Mouse (Mus musculus) heart, postnatal 0 days (tissue): ENCODE data around the gene Ppm1l.

Experiments used
- CTCF ChIP-seq: IDR thresholded peaks from 2 replicates; pipeline ENCODE4 v1.5.1; 2016; ENCODE audit warnings: antibody characterized with exemption, control low read depth, low read depth
- EP300 ChIP-seq: IDR thresholded peaks from 2 replicates; pipeline ENCODE4 v1.6.1; 2016; ENCODE audit warnings: antibody characterized with exemption, low read depth

DNA sequence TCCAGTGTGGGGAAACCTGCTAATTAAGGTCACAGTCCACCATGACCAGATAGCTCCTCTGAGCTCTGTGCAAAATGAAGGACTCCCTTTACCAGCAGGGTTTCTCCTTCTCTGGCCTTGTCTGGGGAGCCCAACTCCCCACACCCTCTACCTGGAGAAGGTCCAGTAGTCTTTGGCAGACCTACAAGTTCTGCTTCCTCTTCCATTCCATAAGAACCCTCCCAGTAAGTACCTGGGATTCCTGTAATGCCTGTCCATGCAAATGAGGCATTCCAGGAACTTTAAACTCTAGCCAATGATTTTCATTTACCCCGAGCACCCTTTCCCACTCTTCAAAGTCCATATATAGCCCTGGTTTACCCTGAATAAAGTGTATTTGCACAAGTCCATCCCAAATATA, 24.0 kb upstream of the Ppm1l start:
- TF ChIP-seq CTCF (no peak), EP300 (no peak)
